Mouse (Mus musculus): Measurements from ENCODE around the gene Taldo1. TPM values are rescaled to one million over a fixed set of nuclear protein-coding genes. Genes with fewer than 3 reads are reported as not detected.
"Not testable (repeated sequence)": the region's sequence is repeated elsewhere in the genome, so short reads cannot be mapped to it uniquely, and the experiment has no call there.

Taldo1 gene
- total RNA-seq, 2 experiments from 2014 or later: 125 to 126 TPM

DNA sequence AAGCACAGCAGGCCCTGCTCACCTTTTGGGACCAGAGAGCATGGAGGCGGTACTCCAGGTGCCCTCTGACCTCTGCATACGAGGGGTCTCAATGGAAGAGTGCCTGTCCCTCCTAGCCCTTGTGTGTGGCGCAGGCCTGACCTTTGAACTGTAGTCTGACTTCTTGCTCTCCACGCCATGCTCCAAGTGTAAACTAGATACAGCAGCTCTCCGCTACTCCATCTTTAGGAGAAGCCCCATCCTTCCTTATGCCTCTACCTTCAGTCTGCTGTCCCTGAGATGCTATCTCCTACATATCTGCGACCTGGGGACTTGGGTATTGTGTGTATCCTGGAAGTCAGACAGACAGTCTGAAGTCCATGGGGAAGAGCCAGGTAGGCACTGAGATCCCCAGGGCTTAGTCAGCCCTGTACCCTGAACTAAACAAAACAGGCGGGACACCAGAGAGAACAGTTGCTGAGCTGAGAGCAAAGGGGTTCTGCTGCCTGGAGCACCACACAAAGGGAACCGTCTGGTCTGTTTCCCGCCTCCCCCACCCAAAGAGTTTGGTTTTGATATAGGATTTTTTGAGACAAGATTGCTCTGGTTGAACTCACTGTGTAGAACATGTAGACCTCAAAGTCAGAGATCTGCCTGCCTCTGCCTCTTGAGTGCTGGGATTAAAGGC, 44.0 kb downstream of the Taldo1 start:
- DNase-seq: no peak
- intact Hi-C loops (cut with DNase I): no loop called here

DNA sequence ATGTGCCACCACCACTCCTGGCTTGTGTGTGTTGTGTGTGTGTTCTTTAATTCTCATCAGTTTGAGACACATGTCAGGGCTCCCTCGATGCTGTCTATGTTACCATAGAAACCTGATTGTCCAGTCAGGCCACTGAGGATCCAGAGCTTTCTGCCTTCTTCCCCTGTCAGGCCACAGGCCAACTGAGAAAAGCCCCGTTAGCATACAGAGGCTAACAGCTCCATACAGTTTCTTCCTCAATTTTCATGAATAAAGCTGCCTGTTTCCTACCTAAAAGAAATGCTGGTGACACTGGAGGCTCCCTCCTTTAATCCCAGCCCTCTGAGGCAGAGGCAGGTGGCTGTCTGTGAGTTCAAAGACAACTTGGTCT, 44.5 kb downstream of the Taldo1 start:
- intact Hi-C loops (cut with DNase I): no loop called here
- DNase-seq: no peak

DNA sequence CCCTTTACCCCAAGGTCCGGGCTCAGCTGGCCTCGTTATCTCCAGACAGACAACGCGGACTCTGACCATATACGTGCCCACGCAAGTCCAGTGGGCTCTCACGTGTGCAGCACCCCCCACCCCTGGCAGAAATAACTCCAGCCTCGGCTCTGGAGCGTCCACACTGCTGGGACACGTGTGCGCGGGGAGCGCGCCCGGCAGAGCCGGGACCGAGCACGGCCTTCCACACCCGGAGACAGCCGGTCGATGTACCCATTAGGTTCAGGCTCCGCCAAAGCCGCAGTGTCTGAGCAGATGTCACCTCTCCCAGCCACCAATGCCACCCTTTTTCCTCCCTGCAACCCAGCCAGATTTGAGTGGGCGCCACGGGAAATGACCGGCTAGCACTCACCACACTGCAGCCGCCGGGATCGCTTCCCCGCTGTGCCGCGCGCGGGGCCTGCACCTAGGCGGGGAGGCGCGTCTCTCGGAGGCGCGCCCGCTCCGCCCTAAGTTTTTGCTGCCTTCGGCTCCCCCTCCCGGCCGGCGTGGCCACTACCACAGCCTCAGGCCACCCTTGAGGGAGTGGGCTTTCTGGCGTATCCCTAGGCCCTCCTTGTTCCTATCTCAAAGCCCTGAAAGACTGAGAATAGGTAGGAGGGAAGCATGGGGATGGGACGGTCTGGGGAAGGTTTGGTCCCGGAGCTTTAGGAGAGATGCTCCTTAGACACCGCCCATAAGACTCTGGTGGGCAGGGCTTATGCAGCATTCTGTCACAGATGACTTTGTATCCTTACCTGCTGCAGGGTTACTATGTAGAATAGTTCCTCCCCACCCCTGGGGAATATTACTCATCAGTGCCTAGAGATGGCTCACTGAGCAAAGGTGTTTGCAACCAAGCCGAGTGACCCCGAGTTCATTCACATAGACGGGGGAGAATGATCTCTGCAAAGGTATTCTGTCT, 45.5 kb downstream of the Taldo1 start, which contains the start of gene Slc25a22:
TSS of gene Slc25a22 (minus strand) at position 715 of the 943 bp plus-strand sequence.
- intact Hi-C loops (cut with DNase I): loop anchor here (1.0 kb wide), 1 partner anchor 28 kb away; no protein-coding TSS in a partner anchor
- peak; percentile 87 to 89 for DNase-seq

GRCm38 (mm10) chr7:141438201-141438968, 46.4 kb downstream of the Taldo1 start:
- DNase-seq: no peak
- intact Hi-C loops (cut with DNase I): no loop called here

- DNase-seq: no peak
- intact Hi-C loops (cut with DNase I): no loop called here
Measured at GRCm38 (mm10) chr7:141439140-141439679, 47.2 kb downstream of the Taldo1 start.

GRCm38 (mm10) chr7:141439811-141440210, 47.8 kb downstream of the Taldo1 start:
- intact Hi-C loops (cut with DNase I): no loop called here
- no peak for DNase-seq

GRCm38 (mm10) chr7:141440613-141441012, 48.6 kb downstream of the Taldo1 start:
- DNase-seq: peak in 1 of 2 experiments; percentile 68
- intact Hi-C loops (cut with DNase I): no loop called here

DNA sequence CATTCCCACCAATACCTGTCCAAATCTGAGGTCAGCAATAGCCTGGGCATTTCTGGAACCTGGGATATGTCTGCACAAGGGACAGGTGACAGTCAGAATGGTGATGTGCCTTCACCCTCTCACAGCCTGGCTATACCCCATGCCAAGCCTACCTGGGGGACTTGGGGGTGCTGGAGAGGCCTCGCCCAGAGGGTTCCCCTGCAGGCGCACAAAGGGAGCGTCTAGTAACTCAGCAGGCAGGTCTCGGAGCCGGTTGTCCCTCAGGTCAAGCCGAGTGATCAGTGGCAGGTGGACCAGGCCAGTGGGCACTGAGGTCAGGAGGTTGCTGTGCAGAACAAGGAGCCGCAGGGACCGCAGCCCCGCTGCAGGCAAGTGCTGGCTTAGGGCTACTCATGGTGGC, 49.5 kb downstream of the Taldo1 start:
- no peak for DNase-seq
- intact Hi-C loops (cut with DNase I): no loop called here

GRCm38 (mm10) chr7:141442199-141442598, 50.2 kb downstream of the Taldo1 start:
- intact Hi-C loops (cut with DNase I): no loop called here
- no peak for DNase-seq

GRCm38 (mm10) chr7:141443081-141443821, 51.3 kb downstream of the Taldo1 start:
- peak in 1 of 2 experiments; percentile 36 for DNase-seq
- intact Hi-C loops (cut with DNase I): no loop called here

DNA sequence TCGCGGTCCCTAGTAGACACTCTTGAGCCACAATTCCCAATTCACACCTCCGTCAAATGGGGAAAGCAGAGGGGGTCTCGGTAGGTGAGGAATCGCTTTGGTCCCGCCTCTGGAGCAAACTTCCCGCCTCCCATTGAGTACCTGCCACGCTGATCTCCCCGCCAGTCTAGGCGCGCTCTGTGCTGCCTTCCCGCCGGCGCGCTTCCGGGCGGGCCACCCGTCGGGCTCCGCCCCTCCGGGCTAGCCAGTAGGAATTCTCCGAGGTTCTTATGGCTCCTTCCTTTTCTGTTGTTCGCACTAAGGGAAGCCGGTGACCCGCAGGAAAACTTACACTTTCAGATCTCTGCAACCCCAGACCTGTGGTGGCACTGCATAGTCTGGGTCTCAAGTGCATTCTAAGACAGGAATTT, 51.8 kb downstream of the Taldo1 start, which contains the start of gene Pidd1:
TSS of gene Pidd1 (minus strand) at position 198 of the 410 bp plus-strand sequence.
- intact Hi-C loops (cut with DNase I): no loop called here
- DNase-seq: peak; percentile 73 to 78

DNA sequence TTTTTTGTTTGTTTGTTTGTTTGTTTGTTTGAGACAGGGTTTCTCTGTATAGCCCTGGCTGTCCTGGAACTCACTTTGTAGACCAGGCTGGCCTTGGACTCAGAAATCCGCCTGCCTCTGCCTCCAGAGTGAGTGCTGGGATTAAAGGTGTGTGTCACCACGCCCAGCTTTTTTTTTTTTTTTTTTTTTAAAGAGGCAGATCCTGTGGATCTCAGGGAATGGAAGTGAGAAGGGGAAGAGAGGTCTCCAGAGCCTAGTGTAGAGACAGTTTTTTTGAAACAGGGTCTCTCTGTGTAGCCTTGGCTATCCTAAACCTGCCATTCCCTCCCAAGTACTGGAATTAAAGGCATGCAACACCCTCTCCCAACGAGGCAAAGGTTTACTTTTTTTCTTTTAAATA, 54.4 kb downstream of the Taldo1 start:
- intact Hi-C loops (cut with DNase I); DNase-seq: not testable (repeated sequence)

- DNase-seq: peak; percentile 91 to 94
- intact Hi-C loops (cut with DNase I): no loop called here
Measured at GRCm38 (mm10) chr7:141447110-141447991, 55.4 kb downstream of the Taldo1 start, which contains the start of gene Rplp2. Rplp2 (plus strand) TSS chr7:141447370.

DNA sequence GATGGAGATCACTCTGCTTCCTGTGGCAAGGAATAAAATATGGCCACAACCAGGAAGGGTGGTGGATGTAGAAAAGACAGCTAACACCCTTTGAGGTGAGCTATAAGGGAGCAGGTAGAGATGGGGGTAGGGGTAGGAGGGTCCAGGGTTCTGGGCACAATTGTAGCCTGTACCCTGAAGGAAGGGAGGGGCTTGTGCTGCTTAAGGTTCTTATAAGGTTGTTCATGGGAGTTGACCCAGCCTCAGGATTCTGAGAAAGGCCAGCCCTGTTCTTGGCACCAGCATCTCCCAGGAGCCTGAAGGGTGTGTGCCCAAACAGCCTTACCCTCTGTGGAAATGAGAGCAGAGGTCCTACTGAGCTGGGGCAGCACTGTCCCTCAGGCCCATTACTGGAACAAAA, 59.9 kb downstream of the Taldo1 start:
- DNase-seq: no peak
- intact Hi-C loops (cut with DNase I): no loop called here
